Mouse (Mus musculus): Measurements from ENCODE around the gene Gm45808.

GRCm38 (mm10) chr7:45492225-45492844 lies 5.7 kb upstream of the Gm45808 start:
- no peak for TF ChIP-seq CTCF (IDR thresholded peaks at IDR 0.05; ENCODE audit: extremely low read depth, insufficient read length, insufficient replicate concordance, low read depth, low read length)
- no peak for TF ChIP-seq POLR2A (IDR thresholded peaks at IDR 0.05; ENCODE audit: low read depth, low read length)
